Mouse (Mus musculus) spleen, adult 2 months (tissue): ENCODE measurements around the gene Anp32b. TPM values are rescaled to one million over a fixed set of nuclear protein-coding genes. Genes with fewer than 3 reads are reported as not detected.

Experiments used
- DNase-seq, 2 experiments: peaks; one replicate each; pipeline versions ENCODE4 v3.0.0 to v3.0.0-alpha.2; 2012 to 2021; ENCODE audit warnings: low spot score in 2 of 2, low read depth in 1 of 2
- H3K27ac ChIP-seq: fragments of 200-500 bp; 2 replicates; pipeline ENCODE4 v1.5.1; 2012; ENCODE audit warnings: low read length, inconsistent platforms; ENCODE audit not compliant: insufficient read depth
- H3K27me3 ChIP-seq: fragments of 200-500 bp; 2 replicates; pipeline ENCODE4 v1.6.1; 2012; ENCODE audit warnings: mild to moderate bottlenecking, moderate library complexity, low read length, inconsistent platforms; ENCODE audit not compliant: control insufficient read depth, insufficient read depth
- H3K36me3 ChIP-seq: fragments of 200-500 bp; 2 replicates; pipeline ENCODE4 v1.6.1; 2012; ENCODE audit warnings: mild to moderate bottlenecking, low read length, inconsistent platforms; ENCODE audit not compliant: control insufficient read depth, insufficient read depth
- H3K4me1 ChIP-seq: fragments of 200-500 bp; 2 replicates; pipeline ENCODE4 v1.6.1; 2011; ENCODE audit warnings: inconsistent platforms; ENCODE audit not compliant: control insufficient read depth, insufficient read depth, insufficient read length
- H3K4me3 ChIP-seq: fragments of 200-500 bp; 2 replicates; pipeline ENCODE4 v1.5.1; 2011; ENCODE audit warnings: mild to moderate bottlenecking, inconsistent platforms; ENCODE audit not compliant: insufficient read depth, insufficient read length; ENCODE audit errors: extremely low read depth
- CTCF ChIP-seq: fragments of 200-500 bp; IDR thresholded peaks from 2 replicates; pipeline ENCODE4 v1.5.1; 2011; ENCODE audit warnings: mild to moderate bottlenecking, inconsistent platforms; ENCODE audit not compliant: insufficient read depth, insufficient read length, insufficient replicate concordance; ENCODE audit errors: extremely low read depth
- POLR2A ChIP-seq: fragments of 200-500 bp; IDR thresholded peaks from 2 replicates; pipeline ENCODE4 v1.6.1; 2011; ENCODE audit warnings: low read depth, low read length, inconsistent platforms
- WGBS: fragments of 180-500 bp; shearing (Covaris S2); methylation state at CpG from one replicate; pipeline ENCODE4 v1.1.7; 2018; 5-methylcytosine and 5-hydroxymethylcytosine counted together
- polyA plus RNA-seq: library from polyadenylated mRNA; depleted of rRNA; stranded (reverse); fragments of >200 nt; gene quantifications from 2 replicates; pipeline ENCODE4 v1.2.3, GENCODE M21; 2012

The Anp32b gene
- polyA plus RNA-seq, 1 experiment: 19.1 TPM

DNA sequence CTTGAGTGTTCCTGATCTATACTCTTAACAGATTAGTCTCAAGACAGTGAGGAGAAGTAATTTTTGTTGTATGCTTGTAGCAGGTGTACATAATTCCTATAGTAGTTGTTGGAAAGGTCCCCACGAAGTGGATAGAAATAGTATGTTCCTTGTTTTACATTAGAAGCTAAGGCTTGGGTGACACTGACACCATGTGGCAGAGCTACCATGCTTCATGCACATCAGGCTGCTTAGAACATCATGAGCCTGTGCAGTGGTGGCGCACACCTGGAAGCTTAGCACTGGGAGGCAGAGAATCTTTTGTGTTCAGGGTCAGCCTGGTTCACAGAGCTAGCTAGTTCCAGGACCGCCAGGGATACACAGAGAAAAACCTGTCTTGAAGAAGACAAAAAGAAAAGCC is 15.0 kb downstream of the Anp32b start:
- no peaks in the 10 kb centered on the region for H3K4me1 ChIP-seq
- H3K27ac ChIP-seq: no peak overlapping the region
- TF ChIP-seq POLR2A (no peak), CTCF (no peak)
- H3K4me3 ChIP-seq: no peak overlapping the region
- H3K27me3 ChIP-seq: no peaks in the 10 kb centered on the region
- DNase-seq: no peak
- H3K36me3 ChIP-seq: peaks cover 51% of the 10 kb centered on the region
- 83% methylated on average over 3 of the region's 3 CpGs for WGBS

GRCm38 (mm10) chr4:46475101-46475500 is 24.4 kb downstream of the Anp32b start:
- Histone ChIP-seq H3K27ac (no peak overlapping the region), H3K27me3 (no peaks in the 10 kb centered on the region), H3K4me3 (no peak overlapping the region), H3K36me3 (peaks cover 34% of the 10 kb centered on the region), H3K4me1 (no peaks in the 10 kb centered on the region)
- no peak for DNase-seq
- whole genome bisulfite sequencing: 95% methylated on average over 5 of the region's 5 CpGs
- TF ChIP-seq POLR2A: no peak
- TF ChIP-seq CTCF: no peak

DNA sequence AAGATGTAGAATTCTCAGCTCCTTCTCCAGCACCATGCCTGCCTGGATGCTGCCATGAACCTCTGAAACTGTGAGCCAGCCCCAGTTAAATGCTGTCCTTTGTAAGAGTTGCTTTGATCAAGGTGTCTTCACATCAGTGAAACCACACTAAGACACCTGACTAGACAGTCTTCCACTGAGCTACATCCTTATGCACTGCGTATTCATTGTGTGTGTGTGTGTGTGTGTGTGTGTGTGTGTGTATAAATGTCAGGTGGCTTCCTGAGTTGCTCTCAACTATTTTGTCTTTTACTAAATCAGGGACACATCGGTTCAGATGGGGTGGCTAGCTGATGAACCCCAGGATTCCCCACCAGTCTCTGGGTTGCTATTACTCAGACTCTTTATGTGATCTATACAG is 28.4 kb downstream of the Anp32b start:
- no peak for DNase-seq
- TF ChIP-seq CTCF (no peak), POLR2A (no peak)
- WGBS: 76% methylated on average over 2 of the region's 2 CpGs
- H3K4me3 ChIP-seq: no peak overlapping the region
- H3K36me3 ChIP-seq: peaks cover 9% of the 10 kb centered on the region
- no peaks in the 10 kb centered on the region for H3K27me3 ChIP-seq
- no peak overlapping the region for H3K27ac ChIP-seq
- no peaks in the 10 kb centered on the region for H3K4me1 ChIP-seq

- peak; percentile 58 to 88 for DNase-seq
- peak overlapping the region; percentile 87 for H3K27ac ChIP-seq
- 24% methylated on average over 14 of the region's 14 CpGs for WGBS
- H3K36me3 ChIP-seq: no peaks in the 10 kb centered on the region
- peaks cover 16% of the 10 kb centered on the region; the same call in 1 of the 2 replicates for H3K4me1 ChIP-seq
- H3K4me3 ChIP-seq: peak overlapping the region; percentile 12; the same call in 1 of the 2 replicates
- H3K27me3 ChIP-seq: no peaks in the 10 kb centered on the region
- TF ChIP-seq CTCF (no peak), POLR2A (peak; percentile 55; the same call in 1 of the 2 replicates)
These were observed 35.2 kb downstream of the Anp32b start for GRCm38 (mm10) chr4:46485696-46486417.

- WGBS: 76% methylated on average over 5 of the region's 5 CpGs
- Histone ChIP-seq H3K27me3 (no peaks in the 10 kb centered on the region), H3K36me3 (no peaks in the 10 kb centered on the region), H3K27ac (no peak overlapping the region), H3K4me1 (peaks cover 16% of the 10 kb centered on the region; the same call in 1 of the 2 replicates), H3K4me3 (no peak overlapping the region)
- no peak for DNase-seq
- TF ChIP-seq CTCF (no peak), POLR2A (no peak)
These were observed 36.6 kb downstream of the Anp32b start for GRCm38 (mm10) chr4:46487348-46487747.

DNA sequence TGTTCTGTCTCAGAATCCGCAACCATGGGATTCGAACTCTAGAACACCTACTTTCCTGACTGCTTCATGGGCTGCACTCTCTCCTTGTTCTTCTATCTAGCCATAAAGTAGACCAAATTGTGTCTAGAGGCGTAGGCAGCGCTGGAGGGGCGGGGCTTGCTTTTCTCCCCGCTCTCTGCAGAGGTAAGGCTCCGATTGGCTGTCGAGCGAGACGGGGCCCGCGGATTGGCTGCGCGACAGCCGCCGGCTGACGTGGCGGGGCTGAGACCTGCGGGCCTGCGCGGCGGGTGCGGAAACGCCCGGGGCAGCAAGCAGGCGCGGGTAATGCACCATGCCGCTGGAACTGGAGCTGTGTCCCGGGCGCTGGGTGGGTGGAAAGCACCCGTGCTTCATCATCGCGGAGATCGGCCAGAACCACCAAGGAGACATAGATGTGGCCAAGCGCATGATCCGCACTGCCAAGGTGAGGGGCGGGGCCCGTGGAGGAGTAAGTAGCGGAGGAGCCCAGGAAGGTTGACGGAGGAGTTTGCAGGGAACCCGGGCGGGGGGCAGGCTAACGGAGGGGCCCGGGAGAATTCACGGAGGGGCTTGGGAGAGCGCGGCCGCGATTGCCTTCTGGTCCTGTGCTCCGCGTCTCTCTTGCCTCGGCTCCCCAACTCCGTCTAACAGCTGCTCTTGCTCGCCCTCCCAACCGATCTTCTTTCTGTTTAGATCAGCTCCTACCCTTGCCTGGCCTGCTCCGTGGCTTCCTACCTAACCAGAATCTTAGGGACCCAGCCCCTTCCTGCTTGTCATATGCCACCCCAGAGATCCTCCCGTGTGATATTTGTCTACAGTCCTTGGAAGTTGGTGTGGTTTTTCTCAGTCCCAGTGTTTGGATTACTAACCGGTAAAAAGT is 38.6 kb downstream of the Anp32b start, which contains the start of gene Nans:
Gene Nans (plus strand): TSS at position 221 of the 898 bp plus-strand sequence.
- peaks cover 16% of the 10 kb centered on the region; the same call in 1 of the 2 replicates for H3K4me1 ChIP-seq
- peak; percentile 86 to 96 for DNase-seq
- 1% methylated on average over 58 of the region's 58 CpGs for WGBS
- H3K36me3 ChIP-seq: peaks cover 16% of the 10 kb centered on the region
- no peaks in the 10 kb centered on the region for H3K27me3 ChIP-seq
- TF ChIP-seq CTCF (no peak), POLR2A (peak; percentile 58)
- H3K27ac ChIP-seq: peak within 1 kb of the TSS; percentile 50
- H3K4me3 ChIP-seq: peak within 1 kb of the TSS; percentile 80
